Mouse (Mus musculus): ENCODE measurements around the gene Arid5b. TPM values are rescaled to one million over a fixed set of nuclear protein-coding genes. Genes with fewer than 3 reads are reported as not detected.

Gene Arid5b
- polyA plus RNA-seq, 1 experiment from 2014 or later = 17.6 TPM

- H3K36me3 ChIP-seq (ENCODE audit: control insufficient read depth, insufficient read depth, low read length) = peaks cover 2% of the 10 kb centered on the region; the same call in 1 of the 2 replicates
- no peak overlapping the region for H3K4me2 ChIP-seq (ENCODE audit: low read length)
- no peak overlapping the region for H3K4me3 ChIP-seq (ENCODE audit: low read depth, low read length)
- no peak for ATAC-seq
- H3K4me1 ChIP-seq (ENCODE audit: control insufficient read depth, insufficient read depth, low read length) = no peaks in the 10 kb centered on the region
- no peaks in the 10 kb centered on the region for H3K9me3 ChIP-seq (replicated peaks; ENCODE audit: control insufficient read depth, low read length, poor library complexity, severe bottlenecking)
- H3K27me3 ChIP-seq (ENCODE audit: control insufficient read depth, insufficient read depth, low read depth, low read length) = no peaks in the 10 kb centered on the region
- H3K9ac ChIP-seq (ENCODE audit: low read depth, low read length) = no peak overlapping the region
- H3K27ac ChIP-seq (ENCODE audit: low read length) = no peak overlapping the region
- 80% methylated on average over 22 of the region's 22 CpGs for WGBS
Measured at GRCm38 (mm10) chr10:68229640-68230565, 48.6 kb downstream of the Arid5b start.

DNA sequence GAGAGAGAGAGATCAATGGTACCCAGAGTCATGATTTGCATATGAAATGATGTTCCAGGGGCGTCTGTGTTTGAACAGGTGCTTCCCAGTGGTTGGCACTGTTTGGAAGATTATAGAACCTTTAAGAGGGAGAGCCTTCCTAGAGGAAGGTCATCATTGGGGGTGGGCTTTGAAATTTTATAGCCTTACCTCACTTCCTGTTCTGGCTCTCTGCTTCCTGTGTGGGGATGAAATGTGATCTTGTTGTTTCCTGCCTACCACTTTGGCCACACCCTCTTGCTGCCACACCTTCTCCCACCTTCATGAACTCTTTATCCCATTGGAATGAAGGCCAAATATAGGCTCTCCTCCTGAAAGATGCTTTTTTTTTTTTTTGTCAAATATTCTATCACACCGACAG lies 55.9 kb downstream of the Arid5b start:
- H3K4me1 ChIP-seq (ENCODE audit: control insufficient read depth, insufficient read depth, low read length) = no peaks in the 10 kb centered on the region
- no peak overlapping the region for H3K4me2 ChIP-seq (ENCODE audit: low read length)
- H3K9me3 ChIP-seq (replicated peaks; ENCODE audit: control insufficient read depth, low read length, poor library complexity, severe bottlenecking) = no peaks in the 10 kb centered on the region
- no peaks in the 10 kb centered on the region for H3K27me3 ChIP-seq (ENCODE audit: control insufficient read depth, insufficient read depth, low read depth, low read length)
- H3K27ac ChIP-seq (ENCODE audit: low read length) = no peak overlapping the region
- H3K36me3 ChIP-seq (ENCODE audit: control insufficient read depth, insufficient read depth, low read length) = no peaks in the 10 kb centered on the region
- no peak overlapping the region for H3K9ac ChIP-seq (ENCODE audit: low read depth, low read length)
- H3K4me3 ChIP-seq (ENCODE audit: low read depth, low read length) = no peak overlapping the region
- no peak for ATAC-seq
- 65% methylated on average over 2 of the region's 2 CpGs for WGBS

DNA sequence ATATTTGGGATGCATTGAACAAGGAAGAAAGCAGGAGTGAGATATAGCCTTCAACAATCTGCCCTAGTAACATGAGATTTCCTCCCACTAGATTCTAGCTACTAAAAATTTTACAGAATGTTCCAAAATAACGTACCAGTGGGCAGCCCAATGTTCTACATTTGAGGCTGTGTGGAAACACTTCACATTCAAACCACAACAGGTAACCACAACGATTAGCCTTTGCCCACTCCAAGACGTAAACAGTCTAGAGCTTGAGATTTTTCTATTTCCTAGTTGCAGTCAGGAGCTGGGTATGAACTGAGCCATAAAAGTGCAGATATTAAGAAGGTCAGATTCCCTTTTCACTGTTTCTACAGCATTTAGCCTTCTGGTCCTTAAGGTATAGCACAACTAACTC lies 56.5 kb downstream of the Arid5b start:
- Histone ChIP-seq H3K36me3 (ENCODE audit: control insufficient read depth, insufficient read depth, low read length) (peaks cover 5% of the 10 kb centered on the region), H3K4me3 (ENCODE audit: low read depth, low read length) (no peak overlapping the region), H3K4me2 (ENCODE audit: low read length) (no peak overlapping the region), H3K9ac (ENCODE audit: low read depth, low read length) (no peak overlapping the region), H3K27me3 (ENCODE audit: control insufficient read depth, insufficient read depth, low read depth, low read length) (no peaks in the 10 kb centered on the region), H3K4me1 (ENCODE audit: control insufficient read depth, insufficient read depth, low read length) (no peaks in the 10 kb centered on the region), H3K9me3 (replicated peaks; ENCODE audit: control insufficient read depth, low read length, poor library complexity, severe bottlenecking) (peaks cover 4% of the 10 kb centered on the region; the same call in 1 of the 2 replicates), H3K27ac (ENCODE audit: low read length) (no peak overlapping the region)
- 95% methylated on average over 3 of the region's 3 CpGs for WGBS
- no peak for ATAC-seq

GRCm38 (mm10) chr10:68219327-68219726 lies 59.2 kb downstream of the Arid5b start:
- Histone ChIP-seq H3K4me1 (ENCODE audit: control insufficient read depth, insufficient read depth, low read length) (no peaks in the 10 kb centered on the region), H3K27ac (ENCODE audit: low read length) (no peak overlapping the region), H3K9ac (ENCODE audit: low read depth, low read length) (no peak overlapping the region), H3K9me3 (replicated peaks; ENCODE audit: control insufficient read depth, low read length, poor library complexity, severe bottlenecking) (peaks cover 8% of the 10 kb centered on the region; the same call in 1 of the 2 replicates), H3K27me3 (ENCODE audit: control insufficient read depth, insufficient read depth, low read depth, low read length) (no peaks in the 10 kb centered on the region), H3K4me3 (ENCODE audit: low read depth, low read length) (no peak overlapping the region), H3K36me3 (ENCODE audit: control insufficient read depth, insufficient read depth, low read length) (peaks cover 9% of the 10 kb centered on the region), H3K4me2 (ENCODE audit: low read length) (no peak overlapping the region)
- 88% methylated on average over 9 of the region's 9 CpGs for WGBS
- no peak for ATAC-seq

- H3K9me3 ChIP-seq (replicated peaks; ENCODE audit: control insufficient read depth, low read length, poor library complexity, severe bottlenecking) = peaks cover 8% of the 10 kb centered on the region; the same call in 1 of the 2 replicates
- WGBS = 84% methylated on average over 4 of the region's 4 CpGs
- H3K4me1 ChIP-seq (ENCODE audit: control insufficient read depth, insufficient read depth, low read length) = no peaks in the 10 kb centered on the region
- no peak for ATAC-seq
- no peak overlapping the region for H3K9ac ChIP-seq (ENCODE audit: low read depth, low read length)
- H3K27ac ChIP-seq (ENCODE audit: low read length) = no peak overlapping the region
- no peak overlapping the region for H3K4me2 ChIP-seq (ENCODE audit: low read length)
- peaks cover 9% of the 10 kb centered on the region for H3K36me3 ChIP-seq (ENCODE audit: control insufficient read depth, insufficient read depth, low read length)
- H3K27me3 ChIP-seq (ENCODE audit: control insufficient read depth, insufficient read depth, low read depth, low read length) = no peaks in the 10 kb centered on the region
- H3K4me3 ChIP-seq (ENCODE audit: low read depth, low read length) = no peak overlapping the region
Measured at GRCm38 (mm10) chr10:68218678-68219077, 59.9 kb downstream of the Arid5b start.

GRCm38 (mm10) chr10:68214809-68215468 lies 63.6 kb downstream of the Arid5b start:
- no peak overlapping the region for H3K4me3 ChIP-seq (ENCODE audit: low read depth, low read length)
- no peak for ATAC-seq
- peaks cover 8% of the 10 kb centered on the region; the same call in 1 of the 2 replicates for H3K9me3 ChIP-seq (replicated peaks; ENCODE audit: control insufficient read depth, low read length, poor library complexity, severe bottlenecking)
- no peak overlapping the region for H3K27ac ChIP-seq (ENCODE audit: low read length)
- no peak overlapping the region for H3K4me2 ChIP-seq (ENCODE audit: low read length)
- H3K36me3 ChIP-seq (ENCODE audit: control insufficient read depth, insufficient read depth, low read length) = peaks cover 9% of the 10 kb centered on the region
- H3K27me3 ChIP-seq (ENCODE audit: control insufficient read depth, insufficient read depth, low read depth, low read length) = no peaks in the 10 kb centered on the region
- WGBS = 95% methylated on average over 9 of the region's 9 CpGs
- no peaks in the 10 kb centered on the region for H3K4me1 ChIP-seq (ENCODE audit: control insufficient read depth, insufficient read depth, low read length)
- H3K9ac ChIP-seq (ENCODE audit: low read depth, low read length) = no peak overlapping the region

- Histone ChIP-seq H3K4me3 (ENCODE audit: low read depth, low read length) (no peak overlapping the region), H3K27ac (ENCODE audit: low read length) (no peak overlapping the region), H3K36me3 (ENCODE audit: control insufficient read depth, insufficient read depth, low read length) (peaks cover 7% of the 10 kb centered on the region), H3K4me1 (ENCODE audit: control insufficient read depth, insufficient read depth, low read length) (peaks cover 13% of the 10 kb centered on the region), H3K9ac (ENCODE audit: low read depth, low read length) (no peak overlapping the region), H3K4me2 (ENCODE audit: low read length) (no peak overlapping the region), H3K27me3 (ENCODE audit: control insufficient read depth, insufficient read depth, low read depth, low read length) (no peaks in the 10 kb centered on the region), H3K9me3 (replicated peaks; ENCODE audit: control insufficient read depth, low read length, poor library complexity, severe bottlenecking) (peaks cover 6% of the 10 kb centered on the region; the same call in 1 of the 2 replicates)
- ATAC-seq = no peak
- 30% methylated on average over 10 of the region's 10 CpGs for WGBS
Measured at GRCm38 (mm10) chr10:68212061-68212915, 66.3 kb downstream of the Arid5b start.

GRCm38 (mm10) chr10:68211514-68211913 lies 67.0 kb downstream of the Arid5b start:
- Histone ChIP-seq H3K9ac (ENCODE audit: low read depth, low read length) (no peak overlapping the region), H3K4me1 (ENCODE audit: control insufficient read depth, insufficient read depth, low read length) (peaks cover 13% of the 10 kb centered on the region), H3K4me2 (ENCODE audit: low read length) (no peak overlapping the region), H3K9me3 (replicated peaks; ENCODE audit: control insufficient read depth, low read length, poor library complexity, severe bottlenecking) (peaks cover under 1% of the 10 kb centered on the region; the same call in 1 of the 2 replicates), H3K36me3 (ENCODE audit: control insufficient read depth, insufficient read depth, low read length) (peaks cover 2% of the 10 kb centered on the region; the same call in 1 of the 2 replicates), H3K4me3 (ENCODE audit: low read depth, low read length) (no peak overlapping the region), H3K27me3 (ENCODE audit: control insufficient read depth, insufficient read depth, low read depth, low read length) (no peaks in the 10 kb centered on the region), H3K27ac (ENCODE audit: low read length) (no peak overlapping the region)
- no peak for ATAC-seq
- 54% methylated on average over 2 of the region's 2 CpGs for WGBS
